Mouse (Mus musculus) testis, adult 2 months (tissue): ENCODE results near the gene Kpnb1. TPM values are rescaled to one million over a fixed set of nuclear protein-coding genes. Genes with fewer than 3 reads are reported as not detected.
A peak's percentile ranks its signal among the peaks of the same experiment; 100 is the strongest.

ENCODE experiments used
- H3K27ac ChIP-seq: fragments of 200-500 bp; 2 replicates; pipeline ENCODE4 v1.5.1; 2012; ENCODE audit warnings: low read depth, low read length; ENCODE audit not compliant: control insufficient read depth, insufficient read depth
- H3K27me3 ChIP-seq: fragments of 200-500 bp; 2 replicates; pipeline ENCODE4 v1.6.1; 2012; ENCODE audit warnings: mild to moderate bottlenecking, low read length, moderate library complexity; ENCODE audit not compliant: control insufficient read depth, insufficient read depth
- H3K36me3 ChIP-seq: fragments of 200-500 bp; 2 replicates; pipeline ENCODE4 v1.6.1; 2012; ENCODE audit warnings: mild to moderate bottlenecking, low read length; ENCODE audit not compliant: control insufficient read depth, insufficient read depth
- H3K4me1 ChIP-seq: fragments of 200-500 bp; 2 replicates; pipeline ENCODE4 v1.6.1; 2012; ENCODE audit warnings: low read length; ENCODE audit not compliant: control insufficient read depth, insufficient read depth
- H3K4me3 ChIP-seq: fragments of 200-500 bp; 2 replicates; pipeline ENCODE4 v1.5.1; 2012; ENCODE audit warnings: low read depth, mild to moderate bottlenecking, low read length, moderate library complexity, mixed read lengths; ENCODE audit not compliant: control insufficient read depth
- CTCF ChIP-seq: fragments of 200-500 bp; IDR thresholded peaks from 2 replicates; pipeline ENCODE4 v1.5.1; 2012; ENCODE audit warnings: low read depth, mild to moderate bottlenecking, inconsistent platforms, low read length, moderate library complexity; ENCODE audit not compliant: control insufficient read depth, insufficient read depth, insufficient replicate concordance
- POLR2A ChIP-seq: fragments of 200-500 bp; IDR thresholded peaks from 2 replicates; pipeline ENCODE4 v1.6.1; 2012; ENCODE audit warnings: low read depth, mild to moderate bottlenecking, inconsistent platforms, low read length, moderate library complexity; ENCODE audit not compliant: control insufficient read depth
- polyA plus RNA-seq: library from polyadenylated mRNA; depleted of rRNA; stranded (reverse); fragments of >200 nt; gene quantifications from 2 replicates; pipeline ENCODE4 v1.2.3, GENCODE M21; 2012

Kpnb1 gene
- polyA plus RNA-seq, 1 experiment, result 40.3 TPM

DNA sequence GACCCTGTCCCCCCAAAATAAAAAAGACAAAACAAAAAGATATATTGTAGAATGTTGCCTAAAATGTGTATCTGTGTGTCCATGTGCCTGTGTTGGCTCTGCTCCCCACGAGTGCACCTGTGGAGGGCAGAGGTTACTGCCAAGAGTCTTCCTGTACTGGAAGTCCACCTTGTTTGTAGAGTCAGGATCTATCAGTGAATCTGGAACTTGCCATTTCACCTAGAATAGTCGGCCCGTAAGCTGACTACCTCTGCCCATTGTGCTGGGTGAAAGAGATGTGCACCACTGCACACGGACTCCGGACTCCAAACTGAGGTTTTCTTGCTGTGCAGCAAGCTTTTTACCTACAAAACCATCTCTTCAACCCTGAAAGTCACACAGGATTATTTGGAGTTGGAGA is 26.7 kb upstream of the Kpnb1 start:
- H3K36me3 ChIP-seq, result peaks cover 3% of the 10 kb centered on the region

DNA sequence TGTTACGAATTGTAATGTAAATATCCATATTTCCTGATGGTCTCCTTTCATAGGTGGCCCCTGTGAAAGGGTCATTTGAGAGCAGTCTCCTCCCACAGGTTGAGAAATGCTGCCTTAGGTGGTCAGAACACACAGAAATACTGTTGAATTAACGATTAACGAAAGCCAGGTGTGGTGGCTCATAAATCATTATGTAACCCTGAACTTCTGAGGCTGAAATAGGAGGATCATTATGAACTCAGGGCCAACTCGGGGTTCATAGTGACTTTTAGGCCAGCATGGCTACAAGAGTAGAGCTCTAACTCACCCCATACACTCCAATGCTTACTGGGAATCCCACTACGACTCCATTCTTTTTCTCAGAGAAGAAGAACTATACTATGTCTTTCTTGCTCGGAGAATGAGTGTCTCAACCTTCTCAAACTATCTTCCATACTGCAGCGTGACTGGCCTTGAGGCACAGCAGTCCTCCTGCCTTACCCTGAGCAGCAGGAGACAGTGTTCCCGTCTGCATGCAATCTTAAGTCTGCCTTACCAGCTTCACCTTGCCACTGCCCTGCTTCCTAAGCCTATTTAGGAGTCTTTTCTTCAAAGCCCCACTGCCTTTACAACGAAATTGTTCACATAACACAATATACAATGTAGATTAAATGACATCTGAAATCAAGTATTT is 23.2 kb upstream of the Kpnb1 start:
- Histone ChIP-seq H3K27ac (no peak overlapping the region), H3K4me1 (peaks cover 2% of the 10 kb centered on the region; the same call in 1 of the 2 replicates), H3K27me3 (no peaks in the 10 kb centered on the region), H3K4me3 (no peak overlapping the region), H3K36me3 (peaks cover 3% of the 10 kb centered on the region)
- TF ChIP-seq CTCF (no peak), POLR2A (no peak)

More for the DNA sequence above, 26.7 kb upstream of the Kpnb1 start:
- H3K4me1 ChIP-seq, result no peaks in the 10 kb centered on the region
- no peak overlapping the region for H3K4me3 ChIP-seq
- H3K27ac ChIP-seq, result no peak overlapping the region
- TF ChIP-seq POLR2A (no peak), CTCF (no peak)
- no peaks in the 10 kb centered on the region for H3K27me3 ChIP-seq

DNA sequence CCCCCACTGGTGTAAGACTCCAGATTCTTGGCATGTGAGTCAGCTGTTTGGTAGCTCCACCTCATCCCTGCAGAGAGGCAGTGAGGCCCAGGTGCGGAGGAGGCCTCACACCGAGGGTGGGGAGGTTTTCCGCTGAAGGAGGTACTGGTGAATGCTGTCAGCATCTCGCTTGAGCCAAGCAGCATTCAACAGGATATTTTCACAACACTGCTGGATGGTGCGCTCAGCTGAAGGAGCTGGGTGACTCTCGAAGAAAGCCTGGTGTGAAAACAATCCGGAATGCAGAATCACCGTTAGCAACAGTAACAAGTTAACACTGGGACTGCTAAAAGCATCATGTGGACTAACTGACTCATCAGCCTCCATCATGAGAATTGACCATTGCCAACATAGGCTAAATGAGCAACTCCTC is 19.3 kb upstream of the Kpnb1 start:
- no peak overlapping the region for H3K27ac ChIP-seq

DNA sequence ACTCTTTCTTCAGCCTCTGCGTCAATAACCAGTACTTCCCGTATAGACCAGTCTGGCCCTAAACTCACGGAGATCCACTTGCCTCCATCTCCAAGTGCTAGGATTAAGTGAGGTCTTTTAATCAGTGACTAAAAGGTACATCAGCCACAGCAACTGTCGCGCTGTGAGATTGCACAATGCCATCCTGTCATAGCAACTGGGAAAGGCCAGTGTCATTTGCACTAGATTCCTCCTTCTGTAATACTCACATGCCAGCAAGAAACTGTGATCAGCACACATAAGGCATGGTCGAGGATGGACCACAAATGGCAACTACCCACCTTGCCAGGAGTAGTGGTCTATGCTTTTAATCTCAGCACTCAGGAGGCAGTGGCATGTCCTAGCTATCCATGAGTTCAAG is 11.8 kb upstream of the Kpnb1 start:
- H3K4me3 ChIP-seq, result no peak overlapping the region
- H3K27ac ChIP-seq, result no peak overlapping the region
- TF ChIP-seq POLR2A (no peak), CTCF (no peak)
- H3K36me3 ChIP-seq, result no peaks in the 10 kb centered on the region
- no peaks in the 10 kb centered on the region for H3K27me3 ChIP-seq
- H3K4me1 ChIP-seq, result no peaks in the 10 kb centered on the region; the same call in 1 of the 2 replicates

More for the DNA sequence above, 19.3 kb upstream of the Kpnb1 start:
- H3K4me1 ChIP-seq, result peaks cover 2% of the 10 kb centered on the region; the same call in 1 of the 2 replicates
- no peaks in the 10 kb centered on the region; the same call in 1 of the 2 replicates for H3K36me3 ChIP-seq
- no peaks in the 10 kb centered on the region for H3K27me3 ChIP-seq
- TF ChIP-seq POLR2A (no peak), CTCF (no peak)
- H3K4me3 ChIP-seq, result no peak overlapping the region

DNA sequence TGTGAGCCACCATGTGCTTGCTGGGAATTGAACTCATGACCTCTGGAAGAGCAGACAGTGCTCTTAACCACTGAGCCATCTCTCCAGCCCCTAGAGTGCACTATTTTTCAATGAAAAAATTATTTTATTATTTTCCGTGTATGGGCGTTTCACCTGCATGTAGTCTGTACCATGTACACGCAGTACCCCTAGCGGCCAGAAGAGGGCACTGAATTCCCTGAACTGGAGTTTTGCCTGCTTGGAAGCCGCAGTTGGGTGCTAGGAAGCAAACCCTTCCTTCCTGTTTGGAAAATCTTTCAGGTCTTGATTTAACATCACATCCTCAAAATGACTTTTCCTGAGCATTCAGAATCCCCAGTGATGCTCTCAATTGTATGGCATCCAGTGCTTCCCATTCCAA is 10.9 kb upstream of the Kpnb1 start:
- TF ChIP-seq CTCF, result peak; percentile 78; the same call in 1 of the 2 replicates
- TF ChIP-seq POLR2A, result no peak
- Histone ChIP-seq H3K27me3 (no peaks in the 10 kb centered on the region), H3K36me3 (no peaks in the 10 kb centered on the region), H3K27ac (no peak overlapping the region), H3K4me1 (no peaks in the 10 kb centered on the region; the same call in 1 of the 2 replicates), H3K4me3 (no peak overlapping the region)

DNA sequence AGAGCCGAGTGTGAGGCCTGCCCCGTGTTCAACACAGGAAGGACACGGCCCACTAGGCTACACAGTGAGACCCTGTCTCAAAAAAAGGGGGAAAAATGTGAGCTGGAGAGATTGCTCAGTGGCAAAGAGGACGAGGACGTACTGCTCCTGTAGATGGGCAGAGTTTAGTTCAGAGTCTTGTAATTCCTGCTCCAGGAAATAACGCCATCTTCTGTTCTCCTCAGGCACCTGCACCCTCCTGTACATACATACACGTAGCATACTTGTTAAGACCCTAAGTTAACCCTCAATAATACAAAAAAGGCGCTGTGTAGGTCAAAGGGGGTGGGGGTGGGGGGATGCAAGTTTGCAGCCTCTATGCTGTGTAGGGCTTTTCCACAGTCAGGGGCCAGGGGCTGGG is 9.3 kb upstream of the Kpnb1 start:
- no peak for TF ChIP-seq POLR2A
- no peak for TF ChIP-seq CTCF
- H3K4me3 ChIP-seq, result no peak overlapping the region
- no peaks in the 10 kb centered on the region for H3K27me3 ChIP-seq
- H3K27ac ChIP-seq, result no peak overlapping the region
- H3K4me1 ChIP-seq, result no peaks in the 10 kb centered on the region; the same call in 1 of the 2 replicates
- H3K36me3 ChIP-seq, result no peaks in the 10 kb centered on the region

DNA sequence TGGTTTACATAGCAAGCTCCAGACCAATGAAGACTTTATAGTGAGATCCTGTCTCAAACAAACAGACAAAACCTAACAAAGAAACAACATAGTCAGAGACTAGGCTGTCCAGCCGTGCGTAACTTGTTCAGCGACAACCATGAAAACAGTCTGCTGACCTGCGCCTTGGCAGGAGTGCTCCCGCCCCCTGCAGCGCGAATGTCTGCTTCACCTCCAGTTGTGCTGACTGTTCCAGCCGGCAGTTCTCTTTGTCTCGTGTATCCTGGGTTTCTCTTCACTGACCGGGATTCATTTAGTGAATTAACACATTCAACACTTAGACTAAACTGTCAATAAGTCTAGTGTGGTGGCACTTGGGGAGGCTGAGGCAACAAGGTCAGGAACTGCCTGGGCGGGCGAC is 8.9 kb upstream of the Kpnb1 start:
- Histone ChIP-seq H3K27me3 (no peaks in the 10 kb centered on the region), H3K27ac (no peak overlapping the region), H3K4me3 (no peak overlapping the region), H3K36me3 (no peaks in the 10 kb centered on the region), H3K4me1 (no peaks in the 10 kb centered on the region; the same call in 1 of the 2 replicates)
- TF ChIP-seq CTCF (no peak), POLR2A (no peak)
